Mouse (Mus musculus) telencephalon, adult 2 months (tissue): ENCODE results near the gene Defb36.

Source experiments
- DNase-seq: peaks from one replicate; pipeline ENCODE4 v3.0.0-alpha.2; 2011; ENCODE audit warnings: low read depth, low spot score

The Defb36 gene

DNA sequence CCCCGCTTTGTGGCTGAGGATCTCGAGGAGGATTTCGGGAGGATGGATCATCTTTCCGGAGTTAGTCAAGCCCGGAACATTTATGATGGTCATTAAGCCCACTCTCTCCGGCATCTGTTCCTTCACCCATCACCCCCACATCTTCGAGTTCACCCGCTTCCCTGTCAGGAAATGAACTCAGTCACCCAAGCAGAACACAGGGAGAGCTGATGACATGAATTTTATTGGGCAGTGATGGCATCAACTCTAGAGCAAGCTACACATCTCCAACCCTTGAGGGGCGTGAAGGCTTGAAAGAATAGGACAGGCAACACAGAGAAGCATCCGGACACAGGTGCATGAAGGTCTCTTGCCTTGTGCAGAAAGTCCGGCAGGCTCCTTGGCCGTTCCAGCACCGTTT lies 18.0 kb downstream of the Defb36 start:
- no peak for DNase-seq

- DNase-seq: no peak
Observed at GRCm38 (mm10) chr2:152622953-152623352, 18.8 kb downstream of the Defb36 start, which contains the start of gene Defb25. Defb25 (minus strand) TSS chr2:152623053.

DNA sequence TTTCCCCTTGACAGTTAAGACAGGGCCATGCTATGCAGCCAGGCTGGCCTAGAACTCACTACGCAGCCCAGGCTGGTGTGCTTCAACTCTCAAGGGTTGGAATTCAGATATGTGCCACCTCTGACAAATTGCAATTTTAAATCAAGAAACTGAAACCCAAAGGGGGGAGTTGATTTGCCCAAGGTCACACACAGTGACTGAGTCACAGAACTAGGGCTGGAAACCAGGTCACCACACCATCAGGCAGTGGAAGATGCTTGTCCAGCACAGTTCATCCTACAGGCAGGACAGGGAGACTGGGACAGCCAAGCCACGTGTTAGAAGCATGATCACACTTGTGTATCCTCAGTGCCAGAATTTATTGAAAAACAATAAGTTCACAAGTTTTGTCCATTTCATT lies 20.4 kb downstream of the Defb36 start:
- DNase-seq: no peak

- DNase-seq: no peak
Observed at GRCm38 (mm10) chr2:152625256-152625655, 21.1 kb downstream of the Defb36 start.

- DNase-seq: no peak
Observed at GRCm38 (mm10) chr2:152626774-152627591, 22.9 kb downstream of the Defb36 start, which contains the start of gene Rem1. Rem1 (plus strand) TSS chr2:152626951.

GRCm38 (mm10) chr2:152628066-152628465 lies 23.9 kb downstream of the Defb36 start:
- DNase-seq: no peak

GRCm38 (mm10) chr2:152629239-152629638 lies 25.1 kb downstream of the Defb36 start:
- DNase-seq: no peak

DNA sequence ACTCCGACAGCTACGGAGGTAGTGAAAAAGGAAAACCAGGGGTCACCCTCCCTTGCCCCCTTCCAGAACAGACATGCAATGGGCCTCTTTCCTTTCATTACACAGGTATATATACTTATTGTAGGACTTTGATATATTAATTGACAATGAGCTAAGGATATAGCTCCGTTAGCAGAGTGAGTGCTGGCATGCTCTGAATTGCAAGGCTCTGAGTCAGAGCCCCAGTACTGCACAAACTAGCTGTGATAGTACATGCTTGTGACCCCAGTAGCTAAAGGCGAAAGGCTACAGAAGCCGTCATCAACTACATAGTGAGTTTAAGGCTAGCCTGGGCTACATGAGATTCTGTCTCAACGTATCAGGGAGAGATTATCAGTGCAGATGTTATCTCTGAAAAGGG lies 25.8 kb downstream of the Defb36 start:
- no peak for DNase-seq

- DNase-seq: no peak
Observed at GRCm38 (mm10) chr2:152633334-152633733, 29.2 kb downstream of the Defb36 start.

GRCm38 (mm10) chr2:152634311-152634710 lies 30.2 kb downstream of the Defb36 start:
- DNase-seq: no peak

- no peak for DNase-seq
Observed at GRCm38 (mm10) chr2:152636246-152637005, 32.3 kb downstream of the Defb36 start.

- DNase-seq: no peak
Observed at GRCm38 (mm10) chr2:152637006-152637322, 32.8 kb downstream of the Defb36 start.

- no peak for DNase-seq
Observed at GRCm38 (mm10) chr2:152637381-152637780, 33.3 kb downstream of the Defb36 start.

DNA sequence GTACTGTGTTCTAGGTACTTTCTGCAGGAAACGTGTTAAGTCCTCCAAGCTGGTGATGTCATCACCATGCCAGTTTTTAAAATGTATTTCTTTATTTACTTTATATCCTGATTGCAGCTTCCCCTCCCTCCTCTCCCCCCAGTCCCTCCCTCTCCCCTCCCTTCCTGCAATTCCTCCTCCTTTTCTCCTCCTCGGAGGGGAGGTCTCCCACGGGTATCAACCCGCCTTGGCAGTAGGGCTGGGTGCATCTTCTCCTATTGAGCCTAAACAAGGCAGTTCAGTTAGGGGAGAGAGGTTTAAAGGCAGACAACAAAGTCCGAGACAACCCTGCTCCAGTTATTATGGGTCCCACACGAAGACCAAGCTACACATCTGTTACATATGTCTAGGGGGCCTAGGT lies 34.7 kb downstream of the Defb36 start:
- no peak for DNase-seq

GRCm38 (mm10) chr2:152639406-152640113 lies 35.4 kb downstream of the Defb36 start:
- no peak for DNase-seq

GRCm38 (mm10) chr2:152652901-152653620 lies 48.9 kb downstream of the Defb36 start:
- no peak for DNase-seq

GRCm38 (mm10) chr2:152653874-152654715 lies 50.0 kb downstream of the Defb36 start:
- peak; percentile 93 for DNase-seq

GRCm38 (mm10) chr2:152657398-152657797 lies 53.3 kb downstream of the Defb36 start:
- no peak for DNase-seq

DNA sequence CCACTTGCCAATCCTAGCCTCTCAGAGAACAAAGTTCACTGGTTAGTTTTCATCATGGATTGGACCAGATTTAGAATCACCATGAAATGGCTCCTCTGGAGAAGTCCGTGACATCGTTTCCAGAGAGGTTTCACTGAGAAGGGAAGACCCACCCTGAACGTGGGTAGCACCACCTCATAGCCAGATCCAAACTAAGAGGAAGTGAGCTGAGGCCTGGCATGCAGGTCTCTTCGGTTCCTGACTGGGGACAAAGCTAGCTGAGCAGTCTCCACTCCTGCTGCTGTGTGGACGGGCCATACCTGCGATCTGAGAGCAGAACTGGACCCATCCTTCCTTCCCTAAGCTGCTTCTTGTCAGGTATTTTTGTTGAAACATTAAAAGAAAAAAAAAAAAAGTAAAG lies 57.0 kb downstream of the Defb36 start:
- DNase-seq: no peak
